Mouse (Mus musculus): ENCODE data around the gene Neu3. TPM values are rescaled to one million over a fixed set of nuclear protein-coding genes. Genes with fewer than 3 reads are reported as not detected.

Gene Neu3
- 1.8 and 1.9 TPM in 2 replicates for polyA plus RNA-seq (2012; rRNA removed)

GRCm38 (mm10) chr7:99828083-99828570, at the start of gene Neu3:
TSS of gene Neu3 (minus strand) at chr7:99828417.

GRCm38 (mm10) chr7:99863362-99863761, 35.1 kb upstream of the Neu3 start, which contains the start of gene Spcs2:
TSS of gene Spcs2 (minus strand) at chr7:99863462.

GRCm38 (mm10) chr7:99858813-99859585, 30.8 kb upstream of the Neu3 start, which contains the start of gene Xrra1:
TSS of gene Xrra1 (plus strand) at chr7:99859116.

GRCm38 (mm10) chr7:99763207-99763606, 65.0 kb downstream of the Neu3 start, which contains the start of gene Olfr521:
TSS of gene Olfr521 (plus strand) at chr7:99763507.

Other genes with a start within 250 kb of the Neu3 start
- 1.5 and 1.8 TPM in 2 replicates for gene Tpbgl, start 201.3 kb downstream of the Neu3 start, polyA plus RNA-seq (2012; rRNA removed)
- gene Slco2b1, start 117.1 kb downstream of the Neu3 start, polyA plus RNA-seq (2012; rRNA removed) = 7.0 and 7.1 TPM in 2 replicates
- gene Olfr520, start 98.1 kb downstream of the Neu3 start, polyA plus RNA-seq (2012; rRNA removed) = not detected in 2 replicates
- gene Olfr521, start 64.9 kb downstream of the Neu3 start, polyA plus RNA-seq (2012; rRNA removed) = not detected in 2 replicates
- 0.80 and 0.82 TPM in 2 replicates for gene Xrra1, start 30.7 kb upstream of the Neu3 start, polyA plus RNA-seq (2012; rRNA removed)
- gene Spcs2, start 35.0 kb upstream of the Neu3 start, polyA plus RNA-seq (2012; rRNA removed) = 87.3 and 92.5 TPM in 2 replicates
- gene Rnf169, start 152.0 kb upstream of the Neu3 start, polyA plus RNA-seq (2012; rRNA removed) = 8.4 and 9.8 TPM in 2 replicates
- 0.30 and 0.52 TPM in 2 replicates for gene Chrdl2, start 177.8 kb upstream of the Neu3 start, polyA plus RNA-seq (2012; rRNA removed)